Mouse (Mus musculus): Measurements from ENCODE around the gene Patj.
A peak's percentile ranks its signal among the peaks of the same experiment; 100 is the strongest.
"Not testable (repeated sequence)": the region's sequence is repeated elsewhere in the genome, so short reads cannot be mapped to it uniquely, and the experiment has no call there.

Gene Patj

GRCm38 (mm10) chr4:98667009-98667408 is 271.4 kb downstream of the Patj start:
- peak; percentile 66 for DNase-seq

GRCm38 (mm10) chr4:98677506-98677905 is 281.9 kb downstream of the Patj start:
- DNase-seq = no peak

GRCm38 (mm10) chr4:98686678-98687267 is 291.2 kb downstream of the Patj start:
- no peak for DNase-seq

GRCm38 (mm10) chr4:98688116-98688515 is 292.5 kb downstream of the Patj start:
- no peak for DNase-seq

- no peak for DNase-seq
Measured at GRCm38 (mm10) chr4:98688520-98688919, 292.9 kb downstream of the Patj start.

GRCm38 (mm10) chr4:98689988-98690387 is 294.4 kb downstream of the Patj start:
- DNase-seq = no peak

GRCm38 (mm10) chr4:98693465-98694185 is 298.0 kb downstream of the Patj start:
- DNase-seq = no peak

GRCm38 (mm10) chr4:98697932-98698331 is 302.3 kb downstream of the Patj start:
- no peak for DNase-seq

GRCm38 (mm10) chr4:98698921-98699320 is 303.3 kb downstream of the Patj start:
- no peak for DNase-seq

GRCm38 (mm10) chr4:98700156-98700555 is 304.6 kb downstream of the Patj start:
- no peak for DNase-seq

- no peak for DNase-seq
Measured at GRCm38 (mm10) chr4:98702201-98702894, 306.8 kb downstream of the Patj start.

- DNase-seq = no peak
Measured at GRCm38 (mm10) chr4:98710891-98711290, 315.3 kb downstream of the Patj start.

- no peak for DNase-seq
Measured at GRCm38 (mm10) chr4:98717735-98718546, 322.4 kb downstream of the Patj start.

GRCm38 (mm10) chr4:98718547-98718917 is 322.9 kb downstream of the Patj start:
- no peak for DNase-seq

- DNase-seq = no peak
Measured at GRCm38 (mm10) chr4:98722454-98722853, 326.9 kb downstream of the Patj start.

- not testable (repeated sequence) for DNase-seq
Measured at GRCm38 (mm10) chr4:98724682-98725081, 329.1 kb downstream of the Patj start.

- no peak for DNase-seq
Measured at GRCm38 (mm10) chr4:98725439-98725838, 329.9 kb downstream of the Patj start.

- DNase-seq = no peak
Measured at GRCm38 (mm10) chr4:98726590-98727237, 331.1 kb downstream of the Patj start, which contains the start of gene L1td1. Gene L1td1, plus strand, starts transcription at chr4:98726734.

- no peak for DNase-seq
Measured at GRCm38 (mm10) chr4:98727295-98727958, 331.8 kb downstream of the Patj start.

GRCm38 (mm10) chr4:98727959-98728347 is 332.4 kb downstream of the Patj start:
- no peak for DNase-seq

GRCm38 (mm10) chr4:98728716-98729115 is 333.1 kb downstream of the Patj start:
- no peak for DNase-seq

GRCm38 (mm10) chr4:98733660-98734059 is 338.1 kb downstream of the Patj start:
- no peak for DNase-seq

Measured in heart, adult 11 months (tissue).